Mouse (Mus musculus) B cell, adult 2 months (primary cell): ENCODE data around the gene Trim61.
A peak's percentile ranks its signal among the peaks of the same experiment; 100 is the strongest.
"Not testable (repeated sequence)": the region's sequence is repeated elsewhere in the genome, so short reads cannot be mapped to it uniquely, and the experiment has no call there.

Experiments used
- DNase-seq, 2 experiments: peaks; one replicate each; pipeline ENCODE4 v3.0.0; 2022

The Trim61 gene

DNA sequence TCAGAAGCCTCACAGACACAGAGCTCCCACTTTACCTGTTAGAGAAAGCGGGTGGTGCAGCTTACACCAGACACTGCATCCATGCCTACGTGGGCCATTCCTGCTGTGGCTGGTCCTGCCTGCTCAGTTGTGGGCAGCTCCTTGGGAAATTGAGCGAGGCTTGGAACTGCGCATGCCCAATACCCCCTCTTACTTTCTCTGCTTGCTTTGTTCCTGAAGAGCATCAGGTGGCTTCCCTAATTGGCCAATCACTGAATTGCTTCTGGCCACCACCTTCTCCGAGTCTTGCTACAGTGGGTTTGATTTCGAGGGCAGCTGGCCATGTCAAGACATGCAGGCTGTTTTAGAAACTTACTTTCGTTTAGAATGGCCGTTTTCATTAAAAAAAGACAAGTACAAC, at the start of gene Trim61, which contains the start of gene Trim60:
TSS of gene Trim61 (minus strand) at position 101 of the 400 bp plus-strand sequence.
TSS of gene Trim60 (minus strand) at position 162 of the 400 bp plus-strand sequence.
- DNase-seq: no peak

DNA sequence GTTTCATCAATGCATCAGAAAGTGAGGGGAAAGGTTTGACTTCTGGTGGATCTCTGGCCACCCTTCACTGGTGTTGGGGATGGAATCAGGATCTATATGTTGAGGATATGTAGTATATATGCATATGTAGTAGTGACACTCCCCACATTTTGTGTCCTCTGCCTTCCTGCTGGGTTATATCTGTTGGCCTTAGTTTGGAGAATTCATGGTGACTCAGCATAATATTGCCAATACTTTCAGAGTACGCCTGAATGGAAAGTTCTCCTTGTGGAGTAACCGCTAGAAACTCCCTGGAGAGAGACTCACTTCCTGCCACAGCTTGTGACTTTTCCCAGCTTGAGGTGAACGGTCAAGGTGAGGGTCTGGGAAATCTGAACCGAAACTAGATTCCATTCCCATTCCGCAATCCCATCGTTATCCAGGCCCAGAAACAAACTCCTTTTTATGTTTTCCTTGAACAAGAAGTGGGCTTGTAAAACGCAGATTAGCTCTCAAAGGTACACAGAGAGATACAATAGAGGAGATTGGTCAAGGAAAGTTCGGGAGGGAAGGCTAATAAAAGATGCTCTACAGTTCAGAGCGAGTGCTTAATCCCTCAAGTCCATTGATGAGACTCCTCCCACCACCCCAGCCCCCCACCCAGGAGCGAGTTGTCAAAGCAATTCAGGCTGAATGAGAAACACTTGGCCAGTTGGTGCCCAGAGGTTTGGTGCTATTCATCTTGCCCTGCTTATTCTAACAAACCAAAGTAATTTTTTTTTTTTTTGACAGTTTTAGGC, 49.6 kb upstream of the Trim61 start:
- DNase-seq: no peak

DNA sequence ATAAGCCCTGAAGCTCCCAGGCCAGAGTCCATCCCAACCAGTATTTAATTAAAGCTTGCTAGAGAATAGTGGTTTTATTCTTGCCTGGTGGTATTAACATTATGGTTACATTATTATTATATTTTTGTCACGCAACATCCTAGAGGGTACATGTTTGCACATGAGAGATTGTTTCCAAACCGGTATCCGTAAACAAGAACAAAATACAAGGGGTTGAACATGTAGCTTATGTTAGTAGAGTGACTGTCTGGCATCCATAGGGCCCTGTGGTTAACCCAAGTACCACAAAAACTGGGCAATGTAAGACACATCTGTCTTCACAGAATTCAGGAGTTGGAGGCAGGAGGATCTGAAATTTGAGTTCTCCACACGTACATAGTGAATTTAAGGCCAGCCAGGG, 48.7 kb upstream of the Trim61 start:
- no peak for DNase-seq

- no peak for DNase-seq
Observed at GRCm38 (mm10) chr8:65065622-65066021, 47.3 kb upstream of the Trim61 start.

GRCm38 (mm10) chr8:65064071-65064470, 45.7 kb upstream of the Trim61 start:
- no peak for DNase-seq

GRCm38 (mm10) chr8:65062195-65062594, 43.9 kb upstream of the Trim61 start:
- DNase-seq: no peak

- DNase-seq: no peak
Observed at GRCm38 (mm10) chr8:65056722-65057121, 38.4 kb upstream of the Trim61 start.

- no peak for DNase-seq
Observed at GRCm38 (mm10) chr8:65053968-65054367, 35.6 kb upstream of the Trim61 start.

GRCm38 (mm10) chr8:65053554-65053953, 35.2 kb upstream of the Trim61 start:
- DNase-seq: no peak

GRCm38 (mm10) chr8:65047801-65048200, 29.5 kb upstream of the Trim61 start:
- DNase-seq: no peak

- DNase-seq: no peak
Observed at GRCm38 (mm10) chr8:65047193-65047592, 28.9 kb upstream of the Trim61 start.

GRCm38 (mm10) chr8:65046565-65046964, 28.2 kb upstream of the Trim61 start:
- DNase-seq: no peak

DNA sequence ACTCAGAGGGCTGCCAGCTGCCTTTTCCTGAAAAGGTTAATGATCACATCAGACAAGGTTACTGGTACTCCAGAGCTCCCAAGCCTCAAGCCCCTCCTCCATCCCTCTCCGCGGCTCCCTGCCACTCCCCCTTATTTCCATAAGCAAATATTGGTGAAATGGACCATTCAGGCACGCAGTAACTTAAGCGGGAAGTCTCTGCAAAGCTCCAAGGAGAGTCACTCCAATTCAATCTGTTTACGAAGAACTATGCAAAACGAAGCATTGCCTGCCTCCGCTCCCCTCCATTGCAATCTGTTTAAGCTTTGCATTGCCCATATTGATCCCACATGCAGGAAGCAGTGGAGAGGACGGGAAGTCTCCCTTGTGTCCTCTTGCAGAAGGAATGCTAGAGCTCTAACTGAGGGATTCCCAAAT, 18.8 kb upstream of the Trim61 start, which contains the start of gene Apela:
TSS of gene Apela (minus strand) at position 220 of the 417 bp plus-strand sequence.
- DNase-seq: no peak

DNA sequence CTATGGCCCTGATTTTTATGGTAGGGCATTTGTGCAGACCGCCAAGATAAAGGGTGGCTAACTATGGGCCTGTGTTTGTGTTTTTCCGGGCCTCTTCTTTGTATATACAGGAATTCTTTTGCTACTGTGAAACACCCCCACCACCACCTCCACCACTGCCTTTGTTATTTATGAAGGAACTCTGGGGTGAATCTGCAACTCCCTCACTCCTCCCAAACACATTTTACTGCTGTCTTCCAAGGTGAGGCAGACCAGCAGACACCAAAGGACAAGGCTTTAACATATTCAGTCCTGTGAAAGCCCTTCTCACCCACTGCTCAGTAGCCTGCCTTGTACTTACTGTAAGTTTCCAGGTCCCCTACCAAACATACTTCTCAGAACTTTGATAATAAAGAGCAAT, 15.8 kb upstream of the Trim61 start:
- DNase-seq: no peak

- DNase-seq: no peak
Observed at GRCm38 (mm10) chr8:65033056-65033455, 14.7 kb upstream of the Trim61 start.

DNA sequence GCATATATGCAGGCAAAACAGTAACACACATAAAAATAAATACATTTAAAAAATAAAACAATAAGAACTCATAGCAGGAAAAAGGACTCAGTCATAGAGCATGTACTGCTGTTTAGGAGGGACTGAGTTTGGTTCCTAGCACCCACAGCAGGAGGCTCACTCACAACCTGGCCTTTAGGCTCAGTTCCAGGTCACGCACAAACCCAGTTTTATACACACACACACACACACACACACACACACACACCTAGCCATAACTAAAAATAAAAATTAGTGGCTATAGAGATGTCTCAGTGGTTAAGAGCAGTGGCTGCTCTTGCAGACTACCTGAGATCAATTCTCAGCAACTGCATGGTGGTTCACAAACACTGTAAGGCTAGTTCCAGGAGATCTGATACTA, 13.8 kb upstream of the Trim61 start:
- DNase-seq: no peak

- no peak for DNase-seq
Observed at GRCm38 (mm10) chr8:65030735-65031485, 12.6 kb upstream of the Trim61 start.

GRCm38 (mm10) chr8:65029776-65030175, 11.5 kb upstream of the Trim61 start:
- DNase-seq: no peak

DNA sequence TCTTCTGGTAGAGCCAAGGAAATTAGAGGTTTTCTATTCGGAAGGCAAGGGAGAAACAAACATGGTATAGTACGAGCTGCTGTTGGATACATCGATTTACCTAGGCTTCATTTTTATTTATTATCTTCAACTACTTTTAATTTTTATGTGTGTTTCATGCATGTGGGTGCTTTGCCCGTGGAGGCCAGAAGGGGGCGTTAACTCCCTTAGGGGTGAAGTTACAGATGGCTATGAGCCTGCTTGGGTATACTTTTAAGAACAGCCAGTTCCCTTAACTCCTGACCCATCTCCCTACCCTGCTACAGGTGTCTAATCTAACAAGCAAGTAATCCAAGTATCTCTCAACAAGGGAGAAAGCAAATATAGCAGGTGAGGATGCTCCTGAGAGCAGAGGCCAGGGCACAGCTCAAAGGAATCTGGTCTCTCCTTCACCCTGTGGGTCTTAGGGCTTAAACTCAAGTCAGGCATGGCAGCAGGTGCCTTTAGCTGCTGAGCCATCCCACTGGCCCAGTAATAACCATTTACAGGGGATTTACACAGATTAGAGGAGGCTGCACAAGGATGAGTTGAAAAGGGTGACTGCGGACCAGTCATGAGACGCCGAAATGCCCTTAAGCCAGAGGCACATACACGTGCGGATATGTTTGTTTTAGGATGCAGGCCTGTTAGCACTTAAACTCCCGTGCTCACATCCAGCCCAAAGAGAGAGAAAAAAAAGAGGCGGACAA, 10.8 kb upstream of the Trim61 start:
- DNase-seq: no peak

- DNase-seq: peak; percentile 61 to 66
Observed at GRCm38 (mm10) chr8:65022485-65022884, 4.2 kb upstream of the Trim61 start.

GRCm38 (mm10) chr8:65007616-65008015, 10.7 kb downstream of the Trim61 start:
- not testable (repeated sequence) for DNase-seq

GRCm38 (mm10) chr8:64998806-64999365, 19.4 kb downstream of the Trim61 start:
- no peak for DNase-seq

DNA sequence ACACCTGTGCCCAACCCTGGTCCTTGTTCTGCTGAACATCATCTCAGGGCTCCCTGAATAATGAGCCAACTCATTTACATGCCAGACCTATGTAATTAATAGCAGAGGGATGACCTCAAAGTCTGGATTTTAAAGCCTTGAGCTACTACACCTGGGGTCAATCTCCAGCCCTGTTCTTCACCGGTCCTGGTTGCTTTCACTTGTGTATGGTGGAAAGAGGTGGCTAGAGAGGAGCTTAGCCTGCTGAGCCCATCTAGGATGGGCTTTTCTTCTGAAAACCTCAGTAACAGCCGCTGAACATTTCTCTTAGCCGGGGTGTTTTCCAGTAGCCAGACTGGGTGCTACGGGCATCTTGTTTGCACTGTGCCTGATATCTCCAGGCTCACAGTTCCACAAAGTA, 30.6 kb downstream of the Trim61 start, which contains the start of gene Trim75:
TSS of gene Trim75 (minus strand) at position 101 of the 400 bp plus-strand sequence.
- DNase-seq: no peak
